Mouse (Mus musculus): ENCODE data around the gene 2310009B15Rik.

- TF ChIP-seq CTCF (IDR thresholded peaks at IDR 0.05; ENCODE audit: borderline replicate concordance, extremely low read depth, insufficient read depth, insufficient read length) (no peak), POLR2A (IDR thresholded peaks at IDR 0.05; ENCODE audit: borderline replicate concordance, extremely low read depth, insufficient read depth, insufficient read length, poor library complexity, severe bottlenecking) (no peak)
These were observed 6.5 kb downstream of the 2310009B15Rik start for GRCm38 (mm10) chr1:138850161-138850539.

Measured in brain, embryonic 14.5 days (tissue).